Mouse (Mus musculus): Measurements from ENCODE around the gene Pcf11. TPM values are rescaled to one million over a fixed set of nuclear protein-coding genes. Genes with fewer than 3 reads are reported as not detected.

Gene Pcf11
- polyA plus RNA-seq (2015; fragmentation: Nextera tagmentation; extraction: Ambion mirVana): 21.9 TPM in 2 replicates

DNA sequence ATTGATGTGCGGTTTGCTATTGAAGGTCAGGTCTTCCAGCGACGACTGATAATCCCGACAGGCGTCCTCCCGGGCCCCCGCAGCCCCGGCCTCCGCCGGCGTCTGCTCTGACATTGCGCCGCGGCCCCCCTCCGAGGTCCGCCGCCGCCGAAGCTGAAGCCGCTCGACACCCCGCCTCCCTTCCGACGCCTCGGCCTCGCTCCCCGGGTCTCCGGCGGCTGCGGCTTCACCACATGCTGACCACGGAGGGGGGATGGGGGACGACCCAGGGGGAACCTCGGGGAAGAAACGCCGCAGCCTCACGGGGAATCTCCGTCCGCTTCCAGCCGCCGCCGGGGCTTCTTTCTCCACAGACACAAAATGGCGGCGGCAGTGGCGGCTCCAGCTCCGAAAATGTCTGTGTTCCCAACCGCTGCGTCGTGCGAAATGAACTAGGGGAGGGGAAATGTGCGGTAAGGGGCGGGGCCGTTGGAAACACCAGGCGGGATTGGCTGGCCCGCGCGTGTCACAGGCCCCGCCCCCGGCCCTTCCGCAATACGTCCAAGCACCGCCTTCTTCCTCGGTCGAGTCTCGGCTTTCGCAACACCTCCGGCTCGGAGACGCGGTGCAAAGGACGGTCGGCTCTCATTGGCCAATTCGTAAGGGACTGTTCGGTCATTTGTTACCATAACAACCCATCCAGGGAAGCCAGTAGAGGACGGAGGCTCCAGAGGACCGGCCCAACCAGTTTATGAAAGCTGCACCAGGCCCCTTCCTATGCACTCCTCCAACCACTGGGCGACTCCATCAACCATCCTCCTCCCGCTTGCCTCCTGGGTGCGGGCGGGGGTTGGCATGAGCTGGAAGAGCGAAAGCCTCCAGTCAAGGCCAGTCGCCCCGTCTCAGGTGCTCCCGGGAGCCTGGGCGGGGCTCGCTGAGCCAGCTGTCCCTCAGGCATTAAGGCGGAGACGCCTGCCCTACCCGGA is at the start of gene Pcf11:
Gene Pcf11 (minus strand): TSS at position 428 of the 965 bp plus-strand sequence.
- peak within 1 kb of the TSS; percentile 97 for H3K27ac ChIP-seq
- H3K4me2 ChIP-seq: peak within 1 kb of the TSS; percentile 81
- WGBS: under 1% methylated on average over 88 of the region's 88 CpGs
- peaks cover 18% of the 10 kb centered on the region for H3K4me1 ChIP-seq
- ATAC-seq (replicated peaks; ENCODE audit: low FRiP score): peak; percentile 99
- H3K36me3 ChIP-seq: peaks cover 8% of the 10 kb centered on the region; the same call in 1 of the 2 replicates
- peak within 1 kb of the TSS; percentile 92 for H3K4me3 ChIP-seq (replicated peaks)
- peak within 1 kb of the TSS; percentile 99 for H3K9ac ChIP-seq
- H3K9me3 ChIP-seq (replicated peaks): no peaks in the 10 kb centered on the region
- no peaks in the 10 kb centered on the region for H3K27me3 ChIP-seq

GRCm38 (mm10) chr7:92715055-92715454 is 45.3 kb upstream of the Pcf11 start:
- Histone ChIP-seq H3K27ac (no peak overlapping the region), H3K4me1 (no peaks in the 10 kb centered on the region), H3K9me3 (replicated peaks) (no peaks in the 10 kb centered on the region), H3K9ac (no peak overlapping the region), H3K4me2 (no peak overlapping the region), H3K4me3 (replicated peaks) (no peak overlapping the region), H3K36me3 (no peaks in the 10 kb centered on the region), H3K27me3 (no peaks in the 10 kb centered on the region)
- WGBS: 82% methylated on average over 1 of the region's 1 CpGs
- no peak for ATAC-seq (replicated peaks; ENCODE audit: low FRiP score)

DNA sequence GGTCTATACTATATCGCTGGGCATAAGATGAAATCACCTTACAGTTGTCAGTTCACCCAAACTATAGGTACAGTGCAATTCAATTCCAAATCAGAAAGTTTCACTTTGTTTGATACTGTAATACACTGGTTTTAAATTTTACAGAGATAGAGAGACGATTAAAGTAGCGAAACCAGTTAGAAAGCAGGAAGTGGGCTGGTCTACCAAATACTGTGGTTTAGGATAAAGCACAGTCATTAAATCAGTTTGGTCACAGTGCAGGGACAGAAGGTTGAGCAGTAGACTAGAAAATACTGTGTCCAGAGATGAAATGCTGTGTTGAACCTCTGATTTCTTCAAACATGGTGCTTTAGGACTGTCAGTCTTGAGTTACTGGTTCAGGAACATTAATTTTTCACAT is 41.9 kb upstream of the Pcf11 start:
- Histone ChIP-seq H3K27ac (no peak overlapping the region), H3K27me3 (no peaks in the 10 kb centered on the region), H3K4me1 (no peaks in the 10 kb centered on the region), H3K9me3 (replicated peaks) (no peaks in the 10 kb centered on the region), H3K36me3 (no peaks in the 10 kb centered on the region), H3K9ac (no peak overlapping the region), H3K4me2 (no peak overlapping the region), H3K4me3 (replicated peaks) (no peak overlapping the region)
- WGBS: 76% methylated on average over 3 of the region's 3 CpGs
- no peak for ATAC-seq (replicated peaks; ENCODE audit: low FRiP score)

DNA sequence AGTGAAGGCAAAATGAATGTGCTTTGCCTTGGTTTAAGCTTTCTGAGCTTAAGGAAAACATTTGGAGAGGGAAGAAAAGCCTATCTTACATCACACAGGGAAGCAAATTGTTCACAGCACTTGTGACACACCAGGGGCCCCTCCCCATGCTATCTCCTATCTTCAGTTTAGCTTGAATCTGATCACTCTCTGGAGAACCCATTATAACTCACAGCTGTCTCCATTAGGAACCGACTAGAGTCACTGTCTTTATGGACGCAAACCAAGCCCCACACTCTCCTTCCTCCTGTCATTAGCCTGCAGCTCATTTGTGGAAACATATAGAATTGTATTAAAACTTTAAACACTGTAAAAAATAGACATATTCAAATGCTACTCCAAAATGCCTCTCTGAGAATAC is 39.8 kb upstream of the Pcf11 start:
- Histone ChIP-seq H3K27ac (no peak overlapping the region), H3K9ac (no peak overlapping the region), H3K9me3 (replicated peaks) (no peaks in the 10 kb centered on the region), H3K4me2 (no peak overlapping the region), H3K36me3 (no peaks in the 10 kb centered on the region), H3K4me1 (no peaks in the 10 kb centered on the region), H3K4me3 (replicated peaks) (no peak overlapping the region), H3K27me3 (no peaks in the 10 kb centered on the region)
- WGBS: 32% methylated on average over 2 of the region's 2 CpGs
- ATAC-seq (replicated peaks; ENCODE audit: low FRiP score): no peak

GRCm38 (mm10) chr7:92706711-92707110 is 37.0 kb upstream of the Pcf11 start:
- no peak overlapping the region for H3K4me2 ChIP-seq
- H3K9me3 ChIP-seq (replicated peaks): no peaks in the 10 kb centered on the region
- H3K4me3 ChIP-seq (replicated peaks): no peak overlapping the region
- H3K27ac ChIP-seq: no peak overlapping the region
- no peak overlapping the region for H3K9ac ChIP-seq
- H3K27me3 ChIP-seq: no peaks in the 10 kb centered on the region
- no peaks in the 10 kb centered on the region for H3K4me1 ChIP-seq
- H3K36me3 ChIP-seq: no peaks in the 10 kb centered on the region
- 75% methylated on average over 12 of the region's 12 CpGs for WGBS
- no peak for ATAC-seq (replicated peaks; ENCODE audit: low FRiP score)

DNA sequence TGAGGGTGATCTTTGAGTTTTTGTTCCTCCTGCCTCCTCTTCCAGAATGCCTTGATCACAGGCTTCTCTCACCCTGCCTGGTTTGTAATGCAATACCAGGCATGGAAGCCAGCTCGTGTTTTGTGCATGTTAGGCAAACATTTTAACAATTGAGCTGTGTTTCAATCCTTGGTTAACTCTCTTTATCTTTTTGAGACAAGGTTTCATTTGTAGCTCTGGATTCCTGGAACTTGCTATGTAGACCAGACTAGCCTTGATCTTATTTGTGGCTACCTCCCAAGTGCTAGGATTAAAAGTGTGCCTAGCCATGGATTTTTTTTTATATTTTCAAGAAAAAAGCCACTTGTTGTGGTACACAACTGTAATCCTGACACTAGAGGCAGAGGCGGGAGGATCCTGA is 35.8 kb upstream of the Pcf11 start:
- Histone ChIP-seq H3K4me2 (no peak overlapping the region), H3K27me3 (no peaks in the 10 kb centered on the region), H3K9ac (no peak overlapping the region), H3K27ac (no peak overlapping the region), H3K4me3 (replicated peaks) (no peak overlapping the region), H3K36me3 (no peaks in the 10 kb centered on the region), H3K4me1 (no peaks in the 10 kb centered on the region), H3K9me3 (replicated peaks) (no peaks in the 10 kb centered on the region)
- no peak for ATAC-seq (replicated peaks; ENCODE audit: low FRiP score)
- whole genome bisulfite sequencing: 70% methylated on average over 2 of the region's 2 CpGs

DNA sequence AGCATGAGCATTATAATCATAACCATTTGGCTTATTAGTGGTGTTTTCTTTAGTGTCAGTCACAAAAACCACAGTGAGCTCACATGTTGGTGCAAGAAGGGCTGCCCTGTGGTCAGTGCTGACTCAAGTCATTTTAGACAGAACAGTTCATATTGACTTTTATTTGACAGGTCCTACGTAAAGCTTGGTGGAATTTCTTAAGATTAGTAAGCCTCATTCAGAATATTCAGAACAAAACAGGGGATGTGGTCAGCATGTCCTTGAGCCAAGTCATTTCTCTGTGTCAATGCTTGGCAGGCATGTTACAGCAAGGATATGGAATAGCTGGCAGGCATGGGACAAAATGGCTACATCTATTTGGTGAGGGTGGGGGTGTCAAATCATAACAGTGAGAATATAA is 33.9 kb upstream of the Pcf11 start:
- ATAC-seq (replicated peaks; ENCODE audit: low FRiP score): no peak
- 88% methylated on average over 1 of the region's 1 CpGs for WGBS

DNA sequence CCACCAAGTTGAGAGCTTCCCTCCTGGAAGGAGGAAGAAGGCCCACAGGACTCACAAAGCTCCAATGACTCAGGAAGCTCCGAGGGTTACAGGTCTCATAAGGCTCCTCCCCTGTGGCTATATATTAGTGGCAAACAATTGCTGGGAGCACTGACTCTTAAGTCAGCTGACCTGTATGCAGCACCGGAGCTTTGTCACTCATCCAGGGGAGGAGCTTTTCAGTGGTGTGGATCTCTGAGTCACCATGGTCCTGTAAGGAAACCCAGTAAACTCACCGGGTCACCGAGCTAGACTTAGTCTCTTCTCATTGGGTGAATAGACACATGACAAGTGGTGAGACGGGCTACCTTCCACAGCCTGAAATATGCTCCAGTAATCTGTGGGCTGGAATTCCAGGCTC is 29.0 kb upstream of the Pcf11 start:
- no peak overlapping the region for H3K27ac ChIP-seq
- WGBS: 59% methylated on average over 5 of the region's 5 CpGs
- 0 out of 2 replicates have a peak, but pooled peaks cover 2% of the 10 kb centered on the region for H3K4me1 ChIP-seq
- no peaks in the 10 kb centered on the region for H3K9me3 ChIP-seq (replicated peaks)
- H3K4me3 ChIP-seq (replicated peaks): no peak overlapping the region
- H3K9ac ChIP-seq: no peak overlapping the region
- H3K27me3 ChIP-seq: no peaks in the 10 kb centered on the region
- H3K4me2 ChIP-seq: no peak overlapping the region
- H3K36me3 ChIP-seq: no peaks in the 10 kb centered on the region
- no peak for ATAC-seq (replicated peaks; ENCODE audit: low FRiP score)

More for the DNA sequence above, 33.9 kb upstream of the Pcf11 start:
- H3K4me1 ChIP-seq: no peaks in the 10 kb centered on the region
- H3K27ac ChIP-seq: no peak overlapping the region
- no peak overlapping the region for H3K9ac ChIP-seq
- H3K36me3 ChIP-seq: no peaks in the 10 kb centered on the region
- no peak overlapping the region for H3K4me2 ChIP-seq
- H3K27me3 ChIP-seq: no peaks in the 10 kb centered on the region
- no peak overlapping the region for H3K4me3 ChIP-seq (replicated peaks)
- no peaks in the 10 kb centered on the region for H3K9me3 ChIP-seq (replicated peaks)

DNA sequence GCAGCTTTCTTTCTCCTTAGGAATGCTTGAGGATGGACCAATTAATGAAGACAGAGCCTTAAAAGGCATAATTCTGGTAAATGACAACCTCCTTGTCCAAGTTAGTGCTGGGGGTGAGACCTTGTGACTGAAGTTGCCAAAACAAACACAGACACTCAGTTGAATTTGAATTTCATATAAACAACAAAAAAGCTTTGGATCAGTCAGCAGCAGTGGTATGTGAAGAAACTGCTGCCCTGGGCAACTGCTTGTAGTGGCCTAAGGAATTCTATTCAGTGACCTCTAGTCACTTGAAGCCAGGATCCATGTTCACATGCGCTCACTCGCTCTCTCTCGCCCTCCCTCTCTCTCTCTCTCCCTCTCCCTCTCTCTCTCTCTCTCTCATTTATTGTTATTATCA is 26.7 kb upstream of the Pcf11 start:
- ATAC-seq (replicated peaks; ENCODE audit: low FRiP score): 0 out of 2 replicates have a peak, but pooled peaks have one; percentile 29
- H3K4me2 ChIP-seq: no peak overlapping the region
- no peaks in the 10 kb centered on the region for H3K27me3 ChIP-seq
- no peak overlapping the region for H3K27ac ChIP-seq
- H3K9me3 ChIP-seq (replicated peaks): no peaks in the 10 kb centered on the region
- H3K36me3 ChIP-seq: no peaks in the 10 kb centered on the region
- 0 out of 2 replicates have a peak, but pooled peaks cover 2% of the 10 kb centered on the region for H3K4me1 ChIP-seq
- 82% methylated on average over 3 of the region's 3 CpGs for WGBS
- H3K9ac ChIP-seq: no peak overlapping the region
- no peak overlapping the region for H3K4me3 ChIP-seq (replicated peaks)

DNA sequence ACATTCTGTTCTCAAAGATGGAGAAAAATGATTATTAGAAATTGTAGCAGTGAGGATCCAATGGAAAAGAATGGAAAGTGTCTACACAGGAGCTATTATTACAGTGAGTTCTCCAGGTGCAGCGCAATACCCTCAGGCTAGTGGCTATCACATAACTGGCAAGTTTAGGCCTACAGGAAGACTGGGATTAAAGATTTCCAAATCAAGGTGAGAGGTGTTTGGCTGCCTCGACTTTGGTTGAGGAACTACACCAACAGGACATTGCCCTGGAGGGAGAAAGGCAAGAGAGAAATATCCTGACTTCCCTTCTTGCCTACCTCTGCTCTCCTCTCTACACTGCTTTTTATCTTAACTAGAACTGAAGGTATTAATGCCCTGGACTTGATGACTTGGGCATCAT is 19.4 kb upstream of the Pcf11 start:
- H3K27ac ChIP-seq: no peak overlapping the region
- no peak overlapping the region for H3K4me2 ChIP-seq
- H3K36me3 ChIP-seq: no peaks in the 10 kb centered on the region
- no peaks in the 10 kb centered on the region for H3K27me3 ChIP-seq
- 77% methylated on average over 2 of the region's 2 CpGs for WGBS
- no peak overlapping the region for H3K9ac ChIP-seq
- no peak for ATAC-seq (replicated peaks; ENCODE audit: low FRiP score)
- no peak overlapping the region for H3K4me3 ChIP-seq (replicated peaks)
- H3K4me1 ChIP-seq: no peaks in the 10 kb centered on the region
- H3K9me3 ChIP-seq (replicated peaks): no peaks in the 10 kb centered on the region

DNA sequence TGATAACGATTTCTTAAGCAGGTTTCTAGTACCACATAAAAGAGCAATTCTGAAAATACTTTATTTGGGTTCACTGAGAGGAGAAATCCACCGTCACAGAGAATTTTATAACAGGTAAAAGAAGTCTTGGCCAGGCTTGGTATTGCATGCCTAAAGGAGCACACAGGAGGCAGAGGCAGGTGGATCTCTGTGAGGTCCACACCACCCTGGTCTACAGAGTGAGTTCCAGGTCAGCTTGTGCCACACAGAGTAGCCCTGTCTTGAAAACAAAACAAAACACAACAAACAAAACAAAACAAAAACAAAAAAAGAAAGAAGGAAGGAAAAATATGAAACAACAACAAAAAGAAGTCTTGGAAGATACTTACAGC is 18.6 kb upstream of the Pcf11 start:
- Histone ChIP-seq H3K27ac (no peak overlapping the region), H3K4me2 (no peak overlapping the region), H3K27me3 (no peaks in the 10 kb centered on the region), H3K9me3 (replicated peaks) (no peaks in the 10 kb centered on the region), H3K9ac (no peak overlapping the region), H3K4me1 (no peaks in the 10 kb centered on the region), H3K4me3 (replicated peaks) (no peak overlapping the region), H3K36me3 (no peaks in the 10 kb centered on the region)
- 35% methylated on average over 2 of the region's 2 CpGs for whole genome bisulfite sequencing
- ATAC-seq (replicated peaks; ENCODE audit: low FRiP score): no peak

- WGBS: 62% methylated on average over 5 of the region's 5 CpGs
- ATAC-seq (replicated peaks; ENCODE audit: low FRiP score): no peak
These were observed 18.0 kb upstream of the Pcf11 start for GRCm38 (mm10) chr7:92687556-92688298.

More at GRCm38 (mm10) chr7:92687556-92688298, 18.0 kb upstream of the Pcf11 start:
- no peak overlapping the region for H3K4me3 ChIP-seq (replicated peaks)
- no peaks in the 10 kb centered on the region for H3K36me3 ChIP-seq
- no peaks in the 10 kb centered on the region for H3K4me1 ChIP-seq
- no peak overlapping the region for H3K4me2 ChIP-seq
- no peak overlapping the region for H3K9ac ChIP-seq
- H3K9me3 ChIP-seq (replicated peaks): no peaks in the 10 kb centered on the region
- H3K27ac ChIP-seq: no peak overlapping the region
- H3K27me3 ChIP-seq: no peaks in the 10 kb centered on the region
